Mouse (Mus musculus) urinary bladder, postnatal 4 days (tissue): ENCODE data around the gene Serpinb11.

Experiments
- DNase-seq, 2 experiments: peaks; one replicate each; pipeline ENCODE4 v3.0.0; 2021 to 2022; ENCODE audit warnings: low spot score in 2 of 2

Gene Serpinb11

GRCm38 (mm10) chr1:107360898-107361297, at the start of gene Serpinb11:
Serpinb11 (plus strand) TSS chr1:107361198.
- no peak for DNase-seq

GRCm38 (mm10) chr1:107345979-107346378, 15.0 kb upstream of the Serpinb11 start:
- no peak for DNase-seq

GRCm38 (mm10) chr1:107346788-107347187, 14.2 kb upstream of the Serpinb11 start:
- DNase-seq, result no peak

- DNase-seq, result no peak
These were observed 10.6 kb upstream of the Serpinb11 start for GRCm38 (mm10) chr1:107350392-107350791.

GRCm38 (mm10) chr1:107351115-107351514, 9.9 kb upstream of the Serpinb11 start:
- DNase-seq, result no peak

- DNase-seq, result no peak
These were observed 8.0 kb upstream of the Serpinb11 start for GRCm38 (mm10) chr1:107353046-107353445.

GRCm38 (mm10) chr1:107365973-107366372, 5.0 kb downstream of the Serpinb11 start:
- no peak for DNase-seq

GRCm38 (mm10) chr1:107368944-107369343, 7.9 kb downstream of the Serpinb11 start:
- DNase-seq, result no peak

- no peak for DNase-seq
These were observed 16.0 kb downstream of the Serpinb11 start for GRCm38 (mm10) chr1:107376952-107377351.

- DNase-seq, result no peak
These were observed 17.4 kb downstream of the Serpinb11 start for GRCm38 (mm10) chr1:107378368-107378767.

- DNase-seq, result no peak
These were observed 20.5 kb downstream of the Serpinb11 start for GRCm38 (mm10) chr1:107381491-107381890.

GRCm38 (mm10) chr1:107382404-107382803, 21.4 kb downstream of the Serpinb11 start:
- DNase-seq, result no peak

GRCm38 (mm10) chr1:107384532-107384931, 23.5 kb downstream of the Serpinb11 start:
- DNase-seq, result no peak

GRCm38 (mm10) chr1:107389753-107390152, 28.8 kb downstream of the Serpinb11 start:
- no peak for DNase-seq

GRCm38 (mm10) chr1:107397481-107397880, 36.5 kb downstream of the Serpinb11 start:
- DNase-seq, result no peak

- no peak for DNase-seq
These were observed 38.4 kb downstream of the Serpinb11 start, which contains the start of gene Serpinb7 for GRCm38 (mm10) chr1:107399355-107399754. Serpinb7 (plus strand) TSS chr1:107399655.

- DNase-seq, result no peak
These were observed 41.1 kb downstream of the Serpinb11 start for GRCm38 (mm10) chr1:107402082-107402481.

GRCm38 (mm10) chr1:107414650-107415049, 53.7 kb downstream of the Serpinb11 start:
- DNase-seq, result no peak

- no peak for DNase-seq
These were observed 61.5 kb downstream of the Serpinb11 start for GRCm38 (mm10) chr1:107422487-107422886.
